Mouse (Mus musculus): ENCODE measurements around the gene Olfr1309.
"Not testable (repeated sequence)": the region's sequence is repeated elsewhere in the genome, so short reads cannot be mapped to it uniquely, and the experiment has no call there.

The Olfr1309 gene

GRCm38 (mm10) chr2:111990181-111990580 is at the start of gene Olfr1309:
Gene Olfr1309, minus strand, starts transcription at chr2:111990281.
- DNase-seq (ENCODE audit: low read depth) = no peak

GRCm38 (mm10) chr2:112026971-112027370 is 36.9 kb upstream of the Olfr1309 start:
- DNase-seq (ENCODE audit: low read depth) = not testable (repeated sequence)

- no peak for DNase-seq (ENCODE audit: low read depth)
Observed at GRCm38 (mm10) chr2:112024312-112024711, 34.2 kb upstream of the Olfr1309 start, which contains the start of gene Olfr1311. Gene Olfr1311, minus strand, starts transcription at chr2:112024412.

DNA sequence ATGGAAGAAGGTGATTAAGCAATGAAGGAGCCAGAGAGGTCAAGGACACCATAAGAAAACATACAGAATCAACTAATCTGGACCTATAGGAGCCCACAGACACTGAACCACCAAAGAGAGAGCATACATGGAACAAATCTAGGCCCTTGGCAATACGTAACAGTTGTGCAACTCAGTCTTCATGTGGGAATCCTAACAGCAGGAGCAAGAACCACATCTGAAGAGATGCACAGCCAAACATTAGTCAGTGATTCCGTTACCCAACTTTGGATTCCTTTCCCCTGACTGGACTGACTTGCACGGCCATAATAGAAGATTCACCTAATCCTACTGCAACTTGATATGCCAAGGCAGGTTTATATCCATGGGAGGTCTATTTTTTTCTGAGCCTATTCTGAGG is 24.8 kb upstream of the Olfr1309 start:
- no peak for DNase-seq (ENCODE audit: low read depth)

DNA sequence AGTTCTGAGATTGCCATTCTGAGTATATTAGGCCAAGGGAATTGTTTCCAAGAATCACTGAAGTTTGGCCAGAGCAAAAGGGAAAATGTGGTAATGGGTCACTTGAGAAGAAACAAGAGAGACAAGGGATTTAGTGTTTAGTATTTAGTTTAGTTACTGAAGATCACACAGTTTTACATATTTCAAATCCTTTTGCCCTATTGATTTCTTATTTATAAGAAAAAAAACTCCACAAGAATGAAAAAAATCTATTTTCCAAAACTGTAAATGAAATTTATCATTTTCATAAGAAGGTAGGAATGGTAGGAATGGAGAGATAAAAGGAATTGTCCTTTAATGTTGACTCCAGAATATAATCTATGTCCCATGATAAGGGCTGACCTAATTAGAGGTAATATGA is 22.5 kb upstream of the Olfr1309 start, which contains the start of gene Olfr1310:
Olfr1310 (minus strand) TSS at position 101 of the 400 bp plus-strand sequence.
- DNase-seq (ENCODE audit: low read depth) = no peak

DNA sequence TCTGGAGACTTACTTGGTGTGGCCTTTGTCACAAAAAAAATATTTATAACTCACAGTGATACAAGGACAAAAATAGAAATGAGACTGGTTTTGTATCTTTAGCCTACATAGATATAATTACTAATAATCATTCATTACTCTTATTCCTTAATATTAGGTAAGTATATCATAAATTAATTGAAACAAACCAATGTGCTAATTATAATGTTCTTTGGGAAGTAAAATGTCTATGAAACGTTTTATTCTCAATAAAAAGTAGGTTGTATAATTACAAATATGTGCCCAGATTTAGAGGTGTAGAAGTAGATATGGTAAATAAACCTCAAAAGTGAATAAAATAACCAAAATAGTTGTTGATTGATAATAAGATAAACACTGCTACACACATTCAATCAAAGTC is 25.2 kb downstream of the Olfr1309 start, which contains the start of gene Olfr1308:
Olfr1308 (minus strand) TSS at position 101 of the 400 bp plus-strand sequence.
- no peak for DNase-seq (ENCODE audit: low read depth)

GRCm38 (mm10) chr2:111949340-111949739 is 40.7 kb downstream of the Olfr1309 start, which contains the start of gene Olfr1307:
Gene Olfr1307, minus strand, starts transcription at chr2:111949440.
- DNase-seq (ENCODE audit: low read depth) = no peak

All from c-Kit-positive CD71-positive TER-119-negative erythroid progenitor cells, embryonic 14.5 days (primary cell).